Mouse (Mus musculus) forebrain, embryonic 12.5 days (tissue): Measurements from ENCODE around the gene Hcn1. TPM values are rescaled to one million over a fixed set of nuclear protein-coding genes. Genes with fewer than 3 reads are reported as not detected.

Experiments used
- ATAC-seq: fragments of 200-750 bp; cut with Nextera tagmentation; 2 replicates; pipeline ENCODE4 v1.8.0; 2017; ENCODE audit warnings: moderate TSS enrichment; ENCODE audit not compliant: low FRiP score
- H3K27ac ChIP-seq: fragments of 300-500 bp; sonication (generic); 2 replicates; pipeline ENCODE4 v1.5.1; 2016; ENCODE audit warnings: mild to moderate bottlenecking
- H3K27me3 ChIP-seq: fragments of 300-500 bp; sonication (generic); 2 replicates; pipeline ENCODE4 v1.6.1; 2016; ENCODE audit warnings: mild to moderate bottlenecking
- H3K36me3 ChIP-seq: fragments of 300-500 bp; sonication (generic); replicated peaks from 2 replicates; pipeline ENCODE4 v1.6.1; 2016; ENCODE audit warnings: mild to moderate bottlenecking
- H3K4me1 ChIP-seq: fragments of 300-500 bp; sonication (generic); 2 replicates; pipeline ENCODE4 v1.6.1; 2016
- H3K4me2 ChIP-seq: fragments of 300-500 bp; sonication (generic); 2 replicates; pipeline ENCODE4 v1.6.1; 2016; ENCODE audit warnings: mild to moderate bottlenecking, moderate library complexity
- H3K4me3 ChIP-seq: fragments of 300-500 bp; sonication (generic); replicated peaks from 2 replicates; pipeline ENCODE4 v1.5.1; 2016; ENCODE audit warnings: mild to moderate bottlenecking
- H3K9ac ChIP-seq: fragments of 300-500 bp; sonication (generic); 2 replicates; pipeline ENCODE4 v1.6.1; 2016; ENCODE audit warnings: mild to moderate bottlenecking
- H3K9me3 ChIP-seq: fragments of 300-500 bp; sonication (generic); 2 replicates; pipeline ENCODE4 v1.6.1; 2016
- WGBS: fragments of 180-500 bp; shearing (Covaris S2); methylation state at CpG from one replicate; pipeline ENCODE4 v1.1.7; 2016; 5-methylcytosine and 5-hydroxymethylcytosine counted together
- polyA plus RNA-seq: library from polyadenylated mRNA; unstranded; fragments of >200 nt; fragmentation: Nextera tagmentation; extraction: Ambion mirVana; gene quantifications from 2 replicates; pipeline ENCODE4 v1.2.1, GENCODE M21; 2016

Hcn1 gene
- polyA plus RNA-seq, 1 experiment from 2014 or later, result 0.10 TPM

DNA sequence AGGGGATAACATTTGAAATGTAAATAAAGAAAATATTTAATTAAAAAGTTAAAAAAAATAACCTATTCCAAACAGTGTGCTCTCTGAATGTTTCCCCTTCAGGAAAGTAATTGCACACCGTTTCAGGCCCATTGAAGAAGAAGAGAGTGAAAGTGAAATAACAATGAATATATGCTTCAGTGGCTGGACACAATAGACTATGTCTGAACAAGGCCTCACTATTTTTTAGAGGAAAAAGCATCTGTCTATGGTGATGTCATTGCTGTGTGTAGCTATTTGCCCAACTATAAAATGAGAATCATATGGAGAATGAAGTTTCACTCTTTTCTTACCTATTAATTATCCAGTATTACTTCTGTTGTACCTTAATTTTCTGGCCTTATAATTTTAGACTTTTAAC lies 234.5 kb downstream of the Hcn1 start:
- Histone ChIP-seq H3K27me3 (no peaks in the 10 kb centered on the region), H3K36me3 (no peaks in the 10 kb centered on the region), H3K27ac (no peak overlapping the region), H3K9me3 (no peaks in the 10 kb centered on the region), H3K4me3 (no peak overlapping the region), H3K4me1 (no peaks in the 10 kb centered on the region), H3K4me2 (no peak overlapping the region), H3K9ac (no peak overlapping the region)
- ATAC-seq, result peak; percentile 63; the same call in 1 of the 2 replicates
- 3% methylated on average over 1 of the region's 1 CpGs for WGBS

DNA sequence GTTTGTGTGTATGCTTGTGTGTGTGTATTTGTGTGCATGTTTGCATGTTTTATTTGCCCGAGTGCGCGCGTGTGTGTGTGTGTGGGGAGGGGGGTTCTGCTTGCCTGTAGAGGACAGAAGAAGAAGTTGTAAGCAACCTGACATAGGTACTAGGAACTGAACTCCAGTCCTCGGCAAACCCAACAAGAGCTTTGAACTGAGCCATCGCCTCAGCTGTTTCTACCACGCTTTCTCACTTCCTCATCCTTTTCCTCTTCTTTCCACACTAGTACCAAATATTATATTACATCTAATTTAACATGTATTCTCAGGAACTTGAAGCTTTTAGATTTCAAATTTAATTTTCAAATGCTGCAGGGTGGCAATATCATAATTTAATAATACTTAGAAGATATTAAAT lies 236.1 kb downstream of the Hcn1 start:
- no peak for ATAC-seq
- Histone ChIP-seq H3K27me3 (no peaks in the 10 kb centered on the region), H3K4me3 (no peak overlapping the region), H3K4me1 (no peaks in the 10 kb centered on the region), H3K9me3 (no peaks in the 10 kb centered on the region), H3K27ac (no peak overlapping the region), H3K9ac (no peak overlapping the region), H3K4me2 (no peak overlapping the region), H3K36me3 (no peaks in the 10 kb centered on the region)
- 94% methylated on average over 7 of the region's 7 CpGs for WGBS

DNA sequence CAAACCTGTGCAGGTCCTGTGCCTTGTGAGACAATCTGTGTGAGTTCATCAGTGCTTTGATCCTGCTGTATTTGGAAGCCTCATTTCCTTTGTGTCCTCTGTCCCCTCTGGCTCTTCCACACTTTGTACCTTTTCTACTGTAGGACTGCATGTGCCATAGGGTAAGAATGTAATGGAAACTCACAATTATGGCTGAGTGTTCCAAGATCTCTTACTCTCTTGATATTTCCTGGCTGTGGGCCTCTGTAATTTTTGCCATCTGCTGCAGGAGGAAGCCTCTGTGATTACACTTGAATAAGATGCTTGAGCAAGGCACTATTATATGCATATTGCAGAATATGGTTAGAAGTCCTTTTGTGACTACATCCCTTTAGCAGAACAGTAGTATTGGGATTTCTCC lies 240.2 kb downstream of the Hcn1 start:
- no peaks in the 10 kb centered on the region for H3K4me1 ChIP-seq
- no peaks in the 10 kb centered on the region for H3K9me3 ChIP-seq
- H3K27me3 ChIP-seq, result no peaks in the 10 kb centered on the region
- no peak overlapping the region for H3K4me3 ChIP-seq
- H3K9ac ChIP-seq, result no peak overlapping the region
- ATAC-seq, result no peak
- H3K36me3 ChIP-seq, result no peaks in the 10 kb centered on the region
- H3K4me2 ChIP-seq, result no peak overlapping the region
- H3K27ac ChIP-seq, result no peak overlapping the region

DNA sequence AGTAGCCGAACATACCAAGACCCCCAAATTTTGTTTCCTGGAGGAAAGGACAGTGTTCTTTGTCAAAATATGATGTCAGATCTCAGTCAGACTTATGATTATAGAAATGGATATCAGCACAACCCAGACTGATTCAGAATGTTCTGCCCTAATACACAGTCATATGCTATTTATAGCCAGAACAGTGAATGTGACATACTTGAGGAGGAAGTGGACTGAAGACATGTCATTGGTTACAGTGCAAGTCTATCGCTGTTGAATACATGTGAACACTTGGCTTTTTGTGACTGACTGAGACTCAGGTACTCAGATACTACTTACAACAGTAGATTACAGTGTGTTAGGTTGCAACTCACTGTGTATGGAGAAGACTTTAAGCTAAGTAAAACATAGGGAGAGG lies 245.2 kb downstream of the Hcn1 start:
- no peaks in the 10 kb centered on the region for H3K9me3 ChIP-seq
- no peak for ATAC-seq
- H3K27ac ChIP-seq, result no peak overlapping the region
- no peak overlapping the region for H3K9ac ChIP-seq
- no peaks in the 10 kb centered on the region for H3K36me3 ChIP-seq
- H3K4me1 ChIP-seq, result no peaks in the 10 kb centered on the region
- H3K27me3 ChIP-seq, result no peaks in the 10 kb centered on the region
- no peak overlapping the region for H3K4me2 ChIP-seq
- no peak overlapping the region for H3K4me3 ChIP-seq
- 99% methylated on average over 2 of the region's 2 CpGs for WGBS

DNA sequence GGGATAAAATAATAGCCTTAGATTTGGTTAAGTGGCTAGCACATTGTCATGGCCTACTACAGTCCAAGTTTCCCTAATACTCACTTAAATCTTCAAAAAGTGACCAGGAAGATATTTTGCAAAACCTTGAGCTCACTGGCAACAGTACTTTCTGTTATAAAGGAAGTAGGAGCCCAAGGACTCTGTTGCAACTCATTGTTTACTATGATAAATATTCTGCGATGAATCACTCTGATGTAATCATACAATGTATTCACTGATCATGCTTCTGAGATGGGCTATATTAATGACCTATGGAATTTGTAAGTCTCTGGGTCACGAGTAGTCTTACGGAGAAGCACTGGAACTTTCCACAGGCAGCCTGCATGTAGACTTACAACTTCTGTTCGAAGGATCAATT lies 246.6 kb downstream of the Hcn1 start:
- H3K4me2 ChIP-seq, result no peak overlapping the region
- no peak overlapping the region for H3K27ac ChIP-seq
- ATAC-seq, result no peak
- no peak overlapping the region for H3K4me3 ChIP-seq
- no peaks in the 10 kb centered on the region for H3K4me1 ChIP-seq
- no peak overlapping the region for H3K9ac ChIP-seq
- H3K27me3 ChIP-seq, result no peaks in the 10 kb centered on the region
- H3K9me3 ChIP-seq, result no peaks in the 10 kb centered on the region
- WGBS, result 94% methylated on average over 4 of the region's 4 CpGs
- H3K36me3 ChIP-seq, result no peaks in the 10 kb centered on the region

DNA sequence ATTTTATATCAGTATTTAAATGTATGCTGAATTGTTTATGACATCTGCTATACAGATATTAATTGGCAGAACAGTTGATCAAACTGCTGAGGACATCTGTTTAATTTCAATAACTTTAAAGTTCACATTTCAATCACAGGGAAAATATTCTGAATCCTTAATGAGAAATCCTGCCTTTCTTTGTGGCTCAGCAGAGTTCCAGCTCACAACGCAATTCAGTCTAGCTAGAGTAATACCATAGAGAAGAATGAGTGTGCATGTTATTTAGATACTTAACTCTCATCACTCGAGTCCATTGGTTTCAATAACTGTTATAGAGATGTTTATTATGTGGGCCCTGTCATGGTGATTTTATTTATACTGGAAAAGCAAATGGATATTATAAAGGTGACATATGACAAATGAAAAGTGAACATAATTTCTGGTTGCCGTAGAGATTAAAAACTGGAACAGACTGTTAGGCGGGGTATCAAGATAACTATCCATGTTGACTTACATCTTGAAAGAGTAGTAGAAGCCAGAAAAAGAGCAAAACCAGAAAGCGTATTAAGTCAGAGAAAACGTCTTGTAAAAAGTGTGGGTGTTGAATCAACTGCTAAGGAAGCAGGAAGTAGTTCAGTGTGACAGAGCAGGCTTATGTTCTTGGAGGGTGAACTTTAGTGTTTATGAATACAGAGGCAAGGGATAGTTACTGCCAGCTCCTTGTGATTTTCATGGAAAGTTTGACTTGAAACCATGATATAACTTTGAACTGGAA lies 250.0 kb downstream of the Hcn1 start:
- no peak overlapping the region for H3K4me3 ChIP-seq
- ATAC-seq, result no peak
- no peak overlapping the region for H3K27ac ChIP-seq
- H3K4me1 ChIP-seq, result no peaks in the 10 kb centered on the region
- no peaks in the 10 kb centered on the region for H3K9me3 ChIP-seq
- WGBS, result 87% methylated on average over 6 of the region's 6 CpGs
- no peaks in the 10 kb centered on the region for H3K27me3 ChIP-seq
- no peaks in the 10 kb centered on the region for H3K36me3 ChIP-seq
- H3K4me2 ChIP-seq, result no peak overlapping the region
- H3K9ac ChIP-seq, result no peak overlapping the region

DNA sequence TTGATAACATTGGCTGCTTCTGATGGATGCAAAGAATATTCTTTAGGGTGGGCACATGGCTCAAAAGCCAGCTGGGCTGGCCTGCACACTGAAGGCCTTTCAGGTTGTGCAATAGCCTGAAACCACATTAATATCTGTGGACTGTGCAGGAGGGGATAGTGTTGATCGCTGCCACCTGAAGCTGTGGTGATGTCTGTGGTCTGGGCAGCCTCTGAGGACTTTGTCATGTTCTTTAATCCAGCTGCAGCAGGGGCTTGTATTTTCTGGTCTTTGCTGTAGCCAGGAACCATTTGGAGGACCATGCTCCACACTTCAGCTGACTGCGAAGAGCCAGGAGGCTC lies 250.6 kb downstream of the Hcn1 start:
- Histone ChIP-seq H3K4me1 (no peaks in the 10 kb centered on the region), H3K4me3 (no peak overlapping the region), H3K9me3 (no peaks in the 10 kb centered on the region), H3K27me3 (no peaks in the 10 kb centered on the region), H3K9ac (no peak overlapping the region), H3K4me2 (no peak overlapping the region), H3K36me3 (no peaks in the 10 kb centered on the region), H3K27ac (no peak overlapping the region)
- 97% methylated on average over 2 of the region's 2 CpGs for WGBS
- ATAC-seq, result no peak

DNA sequence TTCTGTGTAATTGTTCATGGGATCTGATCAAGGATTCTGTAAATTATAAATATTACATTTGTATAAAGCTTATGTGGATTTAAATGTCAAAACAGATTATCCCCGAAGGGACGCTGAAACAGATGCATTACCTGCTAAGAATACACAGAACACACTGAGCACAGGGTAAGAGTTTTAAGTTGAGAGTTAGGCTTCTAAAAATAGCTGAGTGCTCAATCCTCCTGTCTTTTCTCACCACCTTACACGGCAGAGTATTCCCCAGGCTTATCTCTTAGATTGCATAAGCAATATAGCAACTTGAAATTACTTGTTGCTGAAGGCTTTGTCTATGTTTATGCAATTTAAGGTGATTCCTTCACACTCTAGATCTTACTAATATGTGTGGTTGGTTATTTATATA lies 256.3 kb downstream of the Hcn1 start:
- Histone ChIP-seq H3K27ac (no peak overlapping the region), H3K9me3 (no peaks in the 10 kb centered on the region), H3K4me3 (no peak overlapping the region), H3K4me2 (no peak overlapping the region), H3K36me3 (no peaks in the 10 kb centered on the region), H3K4me1 (no peaks in the 10 kb centered on the region), H3K27me3 (no peaks in the 10 kb centered on the region), H3K9ac (no peak overlapping the region)
- 86% methylated on average over 3 of the region's 3 CpGs for WGBS
- ATAC-seq, result no peak

DNA sequence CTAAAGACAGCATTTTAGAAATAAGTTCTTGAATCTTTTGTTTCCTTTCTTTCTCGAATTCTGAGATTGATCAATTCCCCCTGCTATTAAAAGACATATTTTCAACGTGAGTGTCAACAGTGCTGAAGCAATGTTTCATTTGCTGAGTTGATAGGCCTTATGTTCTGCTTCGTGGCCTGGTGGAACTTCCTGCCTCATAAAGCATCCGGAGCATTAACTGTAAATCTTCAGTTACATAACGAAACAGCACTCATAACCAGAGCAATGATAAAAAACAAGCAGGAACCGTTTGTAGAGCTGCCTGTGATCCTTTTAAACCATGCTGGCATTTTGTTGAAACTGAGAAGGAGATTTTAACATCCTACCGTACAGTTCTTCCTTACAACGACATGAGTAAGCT lies 275.7 kb downstream of the Hcn1 start:
- Histone ChIP-seq H3K4me2 (no peak overlapping the region), H3K36me3 (no peaks in the 10 kb centered on the region), H3K9me3 (no peaks in the 10 kb centered on the region), H3K9ac (no peak overlapping the region), H3K4me1 (no peaks in the 10 kb centered on the region), H3K4me3 (no peak overlapping the region), H3K27ac (no peak overlapping the region), H3K27me3 (no peaks in the 10 kb centered on the region)
- ATAC-seq, result no peak
- 83% methylated on average over 8 of the region's 8 CpGs for WGBS

DNA sequence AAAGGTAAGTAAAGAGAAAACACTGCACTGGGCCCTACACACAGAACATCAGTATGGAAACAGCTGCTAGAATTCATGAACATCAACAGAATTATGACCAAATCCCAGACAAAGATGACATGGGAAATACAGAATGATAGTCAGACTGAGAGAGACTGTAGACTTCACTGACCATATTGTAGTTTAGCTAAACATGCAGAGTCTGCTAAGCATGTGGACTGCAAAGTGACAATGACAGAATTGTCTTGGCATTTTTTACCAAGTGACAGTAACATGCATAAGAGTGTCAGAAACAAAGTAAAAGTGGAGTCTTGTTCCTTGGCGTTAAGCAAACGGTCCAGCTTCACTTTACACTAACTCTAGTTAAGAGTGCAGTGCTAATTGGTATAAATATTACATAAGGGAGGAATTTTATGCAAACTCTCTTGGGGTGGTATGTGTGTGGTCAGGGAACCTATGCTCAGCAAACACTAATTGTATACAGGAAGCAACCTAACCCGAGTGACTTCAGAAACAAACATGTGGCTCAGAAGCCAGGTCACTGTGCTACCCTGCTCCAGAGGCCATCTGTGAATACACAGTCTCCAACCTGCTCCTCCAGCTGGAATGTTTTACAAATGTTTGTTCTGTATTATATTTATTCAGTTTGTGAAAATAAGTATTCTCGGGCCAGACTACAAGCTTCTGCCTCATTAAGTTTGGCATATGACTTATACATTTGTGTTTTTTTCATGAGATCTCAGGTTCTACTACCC lies 278.5 kb downstream of the Hcn1 start:
- Histone ChIP-seq H3K4me1 (no peaks in the 10 kb centered on the region), H3K36me3 (no peaks in the 10 kb centered on the region), H3K27ac (no peak overlapping the region), H3K4me2 (no peak overlapping the region), H3K9me3 (no peaks in the 10 kb centered on the region), H3K27me3 (no peaks in the 10 kb centered on the region), H3K4me3 (no peak overlapping the region), H3K9ac (no peak overlapping the region)
- WGBS, result 82% methylated on average over 4 of the region's 4 CpGs
- ATAC-seq, result no peak

DNA sequence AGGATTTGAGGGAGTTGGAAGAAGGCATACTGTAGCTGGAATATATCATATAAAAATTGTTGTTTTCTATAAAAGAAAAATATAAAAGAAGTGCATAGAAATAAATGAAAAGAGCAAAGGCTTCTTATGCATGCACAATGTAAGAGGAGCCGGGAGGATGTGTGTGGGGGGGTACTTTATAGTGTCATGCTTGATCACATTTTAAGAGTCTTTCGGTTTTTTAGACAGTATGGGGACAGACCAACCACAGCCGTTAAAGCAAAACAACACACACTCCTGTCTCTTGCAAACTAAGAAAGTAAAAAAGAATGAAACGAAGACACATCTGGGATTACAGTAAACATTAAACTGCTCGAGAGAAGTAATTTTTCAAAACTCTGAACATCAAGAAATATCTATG lies 290.0 kb downstream of the Hcn1 start:
- Histone ChIP-seq H3K4me3 (no peak overlapping the region), H3K9me3 (no peaks in the 10 kb centered on the region), H3K36me3 (no peaks in the 10 kb centered on the region), H3K9ac (no peak overlapping the region), H3K27ac (no peak overlapping the region), H3K27me3 (no peaks in the 10 kb centered on the region), H3K4me2 (no peak overlapping the region), H3K4me1 (no peaks in the 10 kb centered on the region)
- ATAC-seq, result no peak
- 83% methylated on average over 5 of the region's 5 CpGs for WGBS

DNA sequence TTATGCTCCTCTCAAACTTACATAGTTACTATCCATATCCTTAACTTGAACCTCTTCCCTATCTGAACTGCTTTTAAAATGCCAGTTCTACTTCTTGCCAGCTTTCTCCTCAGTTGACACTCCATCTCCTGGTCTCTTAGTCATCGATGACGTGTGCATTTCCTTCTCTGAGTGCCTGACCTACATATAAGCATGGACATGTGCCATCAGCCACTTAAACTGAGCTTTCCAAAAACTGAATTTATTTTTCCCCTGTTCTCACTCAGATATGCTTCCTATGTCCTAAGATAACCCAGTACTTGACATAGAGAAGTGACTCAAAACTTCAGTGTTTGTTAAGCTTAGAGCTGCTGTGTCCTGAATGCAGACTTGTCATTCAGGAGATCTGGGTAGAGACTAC lies 295.9 kb downstream of the Hcn1 start:
- H3K9ac ChIP-seq, result no peak overlapping the region
- no peak for ATAC-seq
- WGBS, result 84% methylated on average over 2 of the region's 2 CpGs
- no peaks in the 10 kb centered on the region for H3K4me1 ChIP-seq
- no peaks in the 10 kb centered on the region for H3K27me3 ChIP-seq
- H3K4me2 ChIP-seq, result no peak overlapping the region
- no peaks in the 10 kb centered on the region for H3K9me3 ChIP-seq
- no peaks in the 10 kb centered on the region for H3K36me3 ChIP-seq
- H3K4me3 ChIP-seq, result no peak overlapping the region
- no peak overlapping the region for H3K27ac ChIP-seq

DNA sequence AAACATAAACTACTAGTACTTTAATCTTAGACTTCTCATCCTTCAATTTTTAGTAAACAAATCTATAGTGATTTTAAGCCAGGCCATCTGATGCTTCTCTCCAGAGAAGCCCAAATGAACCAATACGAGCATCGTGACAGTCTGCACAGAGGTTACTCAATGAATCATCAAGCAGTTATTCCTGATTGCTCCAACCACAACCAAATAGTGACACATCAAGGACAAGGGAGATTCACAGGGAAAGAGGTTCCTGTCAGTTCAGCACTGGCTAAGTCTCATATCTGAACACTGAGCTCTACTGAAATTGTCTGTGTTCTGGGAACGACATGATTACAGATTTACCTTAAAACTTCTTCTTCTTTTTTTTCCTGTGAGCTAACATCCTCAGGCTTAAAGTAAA lies 305.7 kb downstream of the Hcn1 start:
- H3K4me1 ChIP-seq, result no peaks in the 10 kb centered on the region
- 94% methylated on average over 3 of the region's 3 CpGs for WGBS
- no peaks in the 10 kb centered on the region for H3K36me3 ChIP-seq

More for the DNA sequence above, 305.7 kb downstream of the Hcn1 start:
- Histone ChIP-seq H3K27me3 (no peaks in the 10 kb centered on the region), H3K9me3 (no peaks in the 10 kb centered on the region), H3K9ac (no peak overlapping the region), H3K4me2 (no peak overlapping the region), H3K27ac (no peak overlapping the region), H3K4me3 (no peak overlapping the region)
- ATAC-seq, result no peak
